Mouse (Mus musculus) liver, embryonic 15.5 days (tissue): ENCODE results near the gene Rps19bp1. TPM values are rescaled to one million over a fixed set of nuclear protein-coding genes. Genes with fewer than 3 reads are reported as not detected.
A peak's percentile ranks its signal among the peaks of the same experiment; 100 is the strongest.

Experiments used
- ATAC-seq: fragments of 200-750 bp; cut with Nextera tagmentation; 2 replicates; pipeline ENCODE4 v1.8.0; 2017; ENCODE audit warnings: moderate number of reproducible peaks, mild to moderate bottlenecking, moderate library complexity; ENCODE audit not compliant: insufficient read depth
- H3K27ac ChIP-seq: fragments of 300-500 bp; sonication (generic); replicated peaks from 2 replicates; pipeline ENCODE4 v1.5.1; 2015; ENCODE audit warnings: mild to moderate bottlenecking, inconsistent platforms
- H3K27me3 ChIP-seq: fragments of 300-500 bp; sonication (generic); 2 replicates; pipeline ENCODE4 v1.6.1; 2015; ENCODE audit warnings: mild to moderate bottlenecking, inconsistent platforms
- H3K36me3 ChIP-seq: fragments of 300-500 bp; sonication (generic); replicated peaks from 2 replicates; pipeline ENCODE4 v1.6.1; 2015; ENCODE audit warnings: moderate library complexity, mild to moderate bottlenecking, inconsistent platforms
- H3K4me1 ChIP-seq: fragments of 300-500 bp; sonication (generic); replicated peaks from 2 replicates; pipeline ENCODE4 v1.6.1; 2015; ENCODE audit warnings: inconsistent platforms
- H3K4me2 ChIP-seq: fragments of 300-500 bp; sonication (generic); 2 replicates; pipeline ENCODE4 v1.6.1; 2015; ENCODE audit warnings: moderate library complexity, mild to moderate bottlenecking, inconsistent platforms
- H3K4me3 ChIP-seq: fragments of 300-500 bp; sonication (generic); replicated peaks from 2 replicates; pipeline ENCODE4 v1.5.1; 2015; ENCODE audit warnings: mild to moderate bottlenecking, inconsistent platforms
- H3K9ac ChIP-seq: fragments of 300-500 bp; sonication (generic); 2 replicates; pipeline ENCODE4 v1.6.1; 2015; ENCODE audit warnings: moderate library complexity, mild to moderate bottlenecking, inconsistent platforms
- H3K9me3 ChIP-seq: fragments of 300-500 bp; sonication (generic); replicated peaks from 2 replicates; pipeline ENCODE4 v1.6.1; 2016; ENCODE audit warnings: inconsistent platforms
- whole genome bisulfite sequencing: fragments of 180-500 bp; shearing (Covaris S2); methylation state at CpG from one replicate; pipeline ENCODE4 v1.1.7; 2015; ENCODE audit warnings: mixed read lengths; ENCODE audit not compliant: insufficient replicate concordance; 5-methylcytosine and 5-hydroxymethylcytosine counted together
- polyA plus RNA-seq: library from polyadenylated mRNA; unstranded; fragments of >200 nt; fragmentation: Nextera tagmentation; extraction: Ambion mirVana; gene quantifications from 2 replicates; pipeline ENCODE4 v1.2.1, GENCODE M21; 2015

Gene Rps19bp1
- polyA plus RNA-seq, 1 experiment from 2014 or later = 26.2 TPM

- no peak for ATAC-seq
- H3K27me3 ChIP-seq = no peaks in the 10 kb centered on the region
- WGBS = 4% methylated on average over 16 of the region's 16 CpGs
- peak overlapping the region; percentile 92 for H3K4me3 ChIP-seq
- H3K4me2 ChIP-seq = peak overlapping the region; percentile 92
- H3K27ac ChIP-seq = peak overlapping the region; percentile 99
- H3K4me1 ChIP-seq = peaks cover 77% of the 10 kb centered on the region
- H3K36me3 ChIP-seq = peaks cover 74% of the 10 kb centered on the region
- no peaks in the 10 kb centered on the region for H3K9me3 ChIP-seq
- peak overlapping the region; percentile 96 for H3K9ac ChIP-seq
Measured at GRCm38 (mm10) chr15:80256242-80256641, 7.9 kb downstream of the Rps19bp1 start.

DNA sequence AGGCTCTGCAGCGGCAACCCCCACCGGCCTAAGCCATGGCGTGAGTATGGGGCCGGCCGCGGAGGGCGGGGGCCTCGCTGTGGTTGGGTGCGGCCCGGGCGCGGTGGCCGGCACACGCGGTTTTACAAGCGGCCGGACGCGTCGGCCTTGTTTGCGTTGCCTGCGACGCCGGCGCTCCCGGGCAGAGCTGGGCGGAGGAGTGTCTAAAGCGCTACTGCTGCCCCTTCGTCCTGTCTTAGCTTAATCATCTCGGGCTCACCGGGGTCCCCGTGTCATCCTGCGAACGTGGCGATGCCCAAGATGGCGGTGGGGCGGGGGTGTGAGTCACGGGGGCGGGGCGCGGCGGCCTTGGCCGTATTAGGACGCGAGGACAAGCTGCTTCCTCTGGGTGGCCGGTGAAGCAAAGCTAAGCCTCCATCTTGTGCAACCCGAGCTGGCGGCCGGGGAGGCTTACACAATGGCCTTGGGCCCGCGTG is 8.4 kb downstream of the Rps19bp1 start:
- H3K9ac ChIP-seq = peak overlapping the region; percentile 96
- peak; percentile 43 for ATAC-seq
- peak overlapping the region; percentile 92 for H3K4me2 ChIP-seq
- H3K4me1 ChIP-seq = peaks cover 83% of the 10 kb centered on the region
- H3K27ac ChIP-seq = peak overlapping the region; percentile 99
- H3K9me3 ChIP-seq = no peaks in the 10 kb centered on the region
- peaks cover 75% of the 10 kb centered on the region for H3K36me3 ChIP-seq
- H3K4me3 ChIP-seq = peak overlapping the region; percentile 92
- H3K27me3 ChIP-seq = no peaks in the 10 kb centered on the region
- WGBS = under 1% methylated on average over 51 of the region's 51 CpGs

GRCm38 (mm10) chr15:80254847-80255645 is 9.1 kb downstream of the Rps19bp1 start, which contains the start of gene Atf4:
TSS of gene Atf4 (plus strand) at chr15:80255184.
- peaks cover 72% of the 10 kb centered on the region for H3K36me3 ChIP-seq

GRCm38 (mm10) chr15:80254207-80254606 is 9.9 kb downstream of the Rps19bp1 start:
- WGBS = 46% methylated on average over 6 of the region's 6 CpGs
- Histone ChIP-seq H3K36me3 (peaks cover 72% of the 10 kb centered on the region), H3K4me2 (peak overlapping the region; percentile 92), H3K9ac (peak overlapping the region; percentile 80), H3K9me3 (no peaks in the 10 kb centered on the region), H3K4me1 (peaks cover 83% of the 10 kb centered on the region), H3K27me3 (no peaks in the 10 kb centered on the region), H3K4me3 (peak overlapping the region; percentile 92), H3K27ac (peak overlapping the region; percentile 99)
- ATAC-seq = no peak

More at GRCm38 (mm10) chr15:80254847-80255645, 9.1 kb downstream of the Rps19bp1 start, which contains the start of gene Atf4:
- Histone ChIP-seq H3K9me3 (no peaks in the 10 kb centered on the region), H3K4me3 (peak within 1 kb of the TSS; percentile 92), H3K27ac (peak within 1 kb of the TSS; percentile 99), H3K27me3 (no peaks in the 10 kb centered on the region), H3K4me2 (peak within 1 kb of the TSS; percentile 92), H3K4me1 (peaks cover 83% of the 10 kb centered on the region), H3K9ac (peak within 1 kb of the TSS; percentile 96)
- WGBS = under 1% methylated on average over 62 of the region's 62 CpGs
- ATAC-seq = peak; percentile 87

DNA sequence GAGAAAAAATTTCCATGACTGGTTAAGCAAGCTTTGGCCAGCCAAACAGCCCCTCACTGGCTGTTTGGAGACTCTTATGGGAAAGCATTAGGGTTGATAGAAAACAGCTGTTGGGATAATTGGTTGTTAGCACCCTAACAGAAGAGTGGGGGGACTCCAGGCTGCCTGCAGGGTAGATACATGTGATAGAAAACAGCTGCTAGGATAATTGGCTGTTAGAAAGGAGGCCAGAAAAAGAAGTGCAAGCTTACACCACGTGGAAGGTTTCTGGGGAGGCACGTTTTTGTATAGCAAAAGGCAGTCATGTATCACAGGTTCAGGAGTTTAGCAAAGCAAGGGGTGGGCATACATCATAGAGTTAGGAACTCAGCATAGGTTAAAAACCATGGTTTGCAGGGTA is 10.6 kb downstream of the Rps19bp1 start:
- WGBS = 54% methylated on average over 2 of the region's 2 CpGs
- H3K36me3 ChIP-seq = peaks cover 73% of the 10 kb centered on the region
- peaks cover 83% of the 10 kb centered on the region for H3K4me1 ChIP-seq
- H3K4me3 ChIP-seq = peak overlapping the region; percentile 92; the same call in 1 of the 2 replicates
- H3K27ac ChIP-seq = peak overlapping the region; percentile 99
- H3K9me3 ChIP-seq = no peaks in the 10 kb centered on the region
- no peak for ATAC-seq
- H3K9ac ChIP-seq = no peak overlapping the region
- H3K4me2 ChIP-seq = peak overlapping the region; percentile 92
- no peaks in the 10 kb centered on the region for H3K27me3 ChIP-seq

GRCm38 (mm10) chr15:80250586-80250985 is 13.5 kb downstream of the Rps19bp1 start:
- Histone ChIP-seq H3K4me1 (peaks cover 68% of the 10 kb centered on the region), H3K27me3 (no peaks in the 10 kb centered on the region), H3K9ac (peak overlapping the region; percentile 47), H3K9me3 (no peaks in the 10 kb centered on the region), H3K36me3 (peaks cover 75% of the 10 kb centered on the region), H3K27ac (peak overlapping the region; percentile 93), H3K4me2 (peak overlapping the region; percentile 66), H3K4me3 (peak overlapping the region; percentile 28)
- 24% methylated on average over 6 of the region's 6 CpGs for WGBS
- peak; percentile 26 for ATAC-seq

DNA sequence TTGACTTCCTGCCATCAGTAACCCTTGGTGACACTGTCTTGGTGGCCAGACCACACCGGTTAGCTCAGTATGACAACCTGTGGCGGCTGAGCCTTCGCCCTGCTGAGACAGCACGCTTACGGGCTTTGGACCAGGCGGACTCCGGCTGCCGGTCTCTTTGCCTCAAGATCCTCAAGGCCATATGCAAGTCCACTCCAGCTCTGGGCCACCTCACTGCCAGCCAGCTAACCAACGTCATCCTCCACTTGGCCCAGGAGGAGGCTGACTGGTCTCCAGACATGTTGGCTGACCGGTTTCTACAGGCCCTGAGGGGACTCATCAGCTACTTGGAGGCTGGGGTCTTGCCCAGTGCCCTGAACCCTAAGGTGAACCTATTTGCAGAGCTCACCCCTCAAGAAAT is 14.4 kb downstream of the Rps19bp1 start:
- Histone ChIP-seq H3K4me3 (0 out of 2 replicates have a peak overlapping the region, but pooled peaks have one; percentile 3), H3K9me3 (no peaks in the 10 kb centered on the region), H3K9ac (peak overlapping the region; percentile 47; the same call in 1 of the 2 replicates), H3K27ac (peak overlapping the region; percentile 93), H3K4me1 (peaks cover 67% of the 10 kb centered on the region), H3K4me2 (peak overlapping the region; percentile 66), H3K27me3 (no peaks in the 10 kb centered on the region), H3K36me3 (peaks cover 82% of the 10 kb centered on the region)
- ATAC-seq = no peak
- whole genome bisulfite sequencing = 83% methylated on average over 10 of the region's 10 CpGs

- ATAC-seq = no peak
- Histone ChIP-seq H3K27ac (peak overlapping the region; percentile 93), H3K27me3 (no peaks in the 10 kb centered on the region), H3K36me3 (peaks cover 93% of the 10 kb centered on the region), H3K4me2 (no peak overlapping the region), H3K9me3 (no peaks in the 10 kb centered on the region), H3K4me3 (no peak overlapping the region), H3K4me1 (peaks cover 57% of the 10 kb centered on the region), H3K9ac (no peak overlapping the region)
- 85% methylated on average over 1 of the region's 1 CpGs for WGBS
Measured at GRCm38 (mm10) chr15:80248596-80248995, 15.5 kb downstream of the Rps19bp1 start.

DNA sequence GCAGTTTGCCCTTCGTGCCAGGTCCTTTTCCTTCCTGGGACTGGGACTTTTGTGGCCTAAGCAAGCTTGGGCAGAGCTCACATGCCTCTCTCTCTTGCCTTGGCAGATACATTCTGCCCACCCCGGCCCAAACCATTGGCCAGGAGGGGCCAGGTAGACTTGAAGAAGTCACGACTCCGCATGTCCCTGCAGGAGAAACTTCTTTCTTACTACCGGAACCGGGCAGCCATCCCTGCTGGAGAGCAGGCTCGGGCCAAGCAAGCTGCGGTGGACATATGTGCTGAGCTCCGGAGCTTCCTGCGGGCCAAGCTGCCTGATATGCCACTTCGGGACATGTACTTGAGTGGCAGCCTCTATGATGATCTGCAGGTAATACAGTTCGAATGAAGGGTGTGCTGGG is 16.0 kb downstream of the Rps19bp1 start:
- no peak for ATAC-seq
- no peak overlapping the region for H3K4me2 ChIP-seq
- H3K9me3 ChIP-seq = no peaks in the 10 kb centered on the region
- H3K9ac ChIP-seq = no peak overlapping the region
- H3K27me3 ChIP-seq = no peaks in the 10 kb centered on the region
- peaks cover 52% of the 10 kb centered on the region for H3K4me1 ChIP-seq
- peaks cover 93% of the 10 kb centered on the region for H3K36me3 ChIP-seq
- H3K4me3 ChIP-seq = no peak overlapping the region
- peak overlapping the region; percentile 2; the same call in 1 of the 2 replicates for H3K27ac ChIP-seq
- 90% methylated on average over 12 of the region's 12 CpGs for WGBS

DNA sequence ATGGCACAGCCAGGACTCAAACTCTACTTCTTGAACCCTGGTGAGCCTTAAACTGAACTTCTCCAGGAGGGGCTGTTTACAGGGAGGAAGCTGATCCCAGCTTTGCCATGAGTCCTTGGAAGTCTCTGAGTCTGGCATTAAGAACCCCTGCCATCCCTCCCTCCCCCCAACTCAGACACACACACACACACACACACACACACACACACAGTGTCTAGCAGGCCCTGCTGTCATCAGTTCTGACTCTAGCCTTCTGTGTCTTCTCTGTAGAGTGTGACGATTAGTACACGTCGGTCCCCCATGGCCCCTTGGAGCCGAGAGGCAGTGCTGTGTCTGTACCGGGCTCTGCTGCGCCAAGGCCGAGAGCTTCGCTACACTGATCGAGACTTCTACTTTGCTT is 28.6 kb downstream of the Rps19bp1 start, which contains the start of gene AC140267.1:
AC140267.1 (plus strand) TSS at position 301 of the 400 bp plus-strand sequence.
- peak within 1 kb of the TSS; percentile 95 for H3K4me3 ChIP-seq
- H3K9ac ChIP-seq = peak within 1 kb of the TSS; percentile 86
- peaks cover 36% of the 10 kb centered on the region for H3K4me1 ChIP-seq
- no peaks in the 10 kb centered on the region for H3K9me3 ChIP-seq
- H3K27me3 ChIP-seq = no peaks in the 10 kb centered on the region
- WGBS = 88% methylated on average over 9 of the region's 9 CpGs
- H3K36me3 ChIP-seq = peaks cover 45% of the 10 kb centered on the region
- H3K27ac ChIP-seq = peak within 1 kb of the TSS; percentile 87
- ATAC-seq = no peak
- peak within 1 kb of the TSS; percentile 86 for H3K4me2 ChIP-seq
